Mouse (Mus musculus): ENCODE results near the gene Ccdc85b.
A peak's percentile ranks its signal among the peaks of the same experiment; 100 is the strongest.

Gene Ccdc85b

DNA sequence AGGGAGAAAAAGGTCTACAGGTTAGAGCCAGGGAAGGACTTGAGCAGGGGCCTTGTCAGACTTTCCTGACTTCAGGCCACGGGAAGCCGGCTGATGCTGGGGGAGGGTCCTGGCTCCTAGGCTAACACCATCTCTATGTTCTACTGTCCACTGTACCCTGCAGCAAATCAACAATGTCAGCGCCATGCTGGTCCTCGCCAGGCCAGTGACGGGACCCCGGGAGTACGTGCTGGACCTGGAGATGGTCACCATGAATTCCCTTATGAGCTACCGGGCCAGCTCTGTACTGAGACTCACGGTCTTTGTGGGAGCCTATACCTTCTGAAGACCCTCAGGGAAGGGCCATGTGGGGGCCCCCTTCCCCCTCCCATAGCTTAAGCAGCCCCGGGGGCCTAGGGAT is 23.7 kb upstream of the Ccdc85b start:
- no peak for DNase-seq (ENCODE audit: low read depth, low spot score)

GRCm38 (mm10) chr19:5480016-5480415 is 22.3 kb upstream of the Ccdc85b start:
- DNase-seq (ENCODE audit: low read depth, low spot score) = no peak

- no peak for DNase-seq (ENCODE audit: low read depth, low spot score)
These were observed 20.1 kb upstream of the Ccdc85b start for GRCm38 (mm10) chr19:5477668-5478300.

- no peak for DNase-seq (ENCODE audit: low read depth, low spot score)
These were observed 19.4 kb upstream of the Ccdc85b start for GRCm38 (mm10) chr19:5477004-5477667.

GRCm38 (mm10) chr19:5475069-5475714 is 17.5 kb upstream of the Ccdc85b start:
- no peak for DNase-seq (ENCODE audit: low read depth, low spot score)

DNA sequence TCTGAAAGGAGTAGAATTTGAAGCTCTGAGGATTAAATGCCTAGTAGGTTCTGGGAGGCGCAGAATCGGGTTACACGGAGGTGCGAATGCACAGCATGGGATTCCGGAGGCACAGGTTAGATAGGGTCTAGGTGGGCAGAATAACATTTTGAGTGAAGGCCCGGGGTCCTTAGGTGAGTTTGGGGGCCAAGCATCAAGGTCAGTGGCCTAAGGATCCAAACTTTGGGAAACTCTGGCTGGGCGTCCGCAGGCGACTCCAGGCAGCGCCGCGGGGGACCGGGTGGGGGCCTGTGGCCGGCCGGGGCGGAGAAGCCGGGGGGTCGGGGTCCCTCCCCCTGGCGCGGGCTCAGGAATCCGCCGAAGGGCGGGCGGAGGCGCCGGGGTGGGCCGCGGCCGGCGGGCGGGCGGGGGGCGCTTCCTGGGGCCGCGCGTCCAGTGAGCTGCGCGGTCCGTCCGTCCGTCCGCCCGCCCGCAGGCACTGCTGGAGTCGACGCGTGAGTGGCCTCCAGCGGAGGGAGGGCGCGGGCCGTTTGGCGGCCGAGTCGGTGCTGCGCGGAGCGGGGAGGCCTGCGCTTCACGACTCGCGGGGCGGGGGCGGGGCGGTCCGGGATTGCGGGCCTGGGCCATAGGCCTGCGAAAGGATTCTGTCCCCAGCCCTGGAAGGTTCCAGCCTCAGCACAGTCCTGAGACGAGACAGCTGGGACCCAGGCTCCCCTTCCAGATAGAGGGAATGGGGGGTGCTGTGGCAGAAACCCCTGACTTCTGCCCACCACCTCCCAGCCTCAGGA is 16.8 kb upstream of the Ccdc85b start:
- DNase-seq (ENCODE audit: low read depth, low spot score) = no peak

DNA sequence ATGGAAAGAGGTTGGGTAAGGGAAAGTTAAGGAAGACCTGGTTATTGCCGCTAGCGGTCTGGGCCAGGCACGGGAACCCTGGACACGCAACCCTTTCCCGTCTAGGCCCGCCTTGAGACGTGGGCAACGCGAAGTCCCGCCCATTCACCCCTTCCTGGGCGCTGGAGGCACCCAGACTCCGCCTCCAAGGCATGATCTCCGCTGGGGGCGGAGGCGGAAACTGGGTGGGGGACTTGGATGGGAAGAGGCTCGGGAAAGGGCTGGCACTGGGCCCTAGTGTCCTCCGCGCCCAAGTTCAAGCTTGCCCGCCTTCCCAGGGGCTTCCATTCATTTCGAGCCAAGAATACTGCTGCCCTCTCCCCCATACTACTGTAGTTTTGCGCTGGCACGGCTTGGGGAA is 16.0 kb upstream of the Ccdc85b start, which contains the start of gene Efemp2:
Efemp2 (plus strand) TSS at position 235 of the 400 bp plus-strand sequence.
- DNase-seq (ENCODE audit: low read depth, low spot score) = peak; percentile 61

DNA sequence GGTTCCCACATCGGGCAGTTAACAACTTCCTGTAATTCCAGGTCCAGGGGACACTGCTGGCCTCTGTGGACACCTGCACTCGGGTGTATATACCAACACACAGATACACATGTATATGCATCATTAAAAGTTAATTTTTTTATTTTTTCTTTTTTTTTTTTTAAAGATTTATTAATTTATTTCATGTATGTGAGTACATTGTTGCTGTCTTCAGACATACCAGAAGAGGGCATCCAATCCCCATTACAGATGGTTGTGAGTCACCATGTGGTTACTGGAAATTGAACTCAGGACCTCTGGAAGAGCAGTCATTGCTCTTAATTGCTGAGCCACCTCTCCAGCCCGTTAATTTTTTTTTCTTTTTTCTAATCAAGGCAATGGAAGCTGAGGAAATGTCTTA is 15.2 kb upstream of the Ccdc85b start:
- DNase-seq (ENCODE audit: low read depth, low spot score) = no peak

DNA sequence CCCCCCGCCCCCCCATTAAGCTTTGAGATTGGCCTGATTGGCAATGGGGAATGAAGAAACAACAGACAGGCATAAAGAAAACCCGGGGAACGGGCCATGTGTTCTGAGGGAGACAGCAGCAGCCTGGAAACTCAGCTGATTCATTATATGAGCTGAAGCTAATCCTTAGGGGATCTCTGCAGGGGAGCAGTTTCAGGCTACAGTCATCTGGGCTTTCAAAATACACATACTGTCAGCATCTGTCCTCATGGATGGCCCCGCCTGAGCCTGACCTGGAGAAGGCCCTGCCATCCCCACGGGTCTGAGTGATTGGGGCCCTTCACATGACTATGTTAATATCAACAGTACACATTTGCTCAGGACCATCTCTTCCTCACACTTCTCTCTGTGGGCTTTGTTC is 14.2 kb upstream of the Ccdc85b start:
- DNase-seq (ENCODE audit: low read depth, low spot score) = no peak

- DNase-seq (ENCODE audit: low read depth, low spot score) = no peak
These were observed 10.7 kb upstream of the Ccdc85b start, which contains the start of gene Ctsw for GRCm38 (mm10) chr19:5468374-5468773. Gene Ctsw, minus strand, starts transcription at chr19:5468507.

DNA sequence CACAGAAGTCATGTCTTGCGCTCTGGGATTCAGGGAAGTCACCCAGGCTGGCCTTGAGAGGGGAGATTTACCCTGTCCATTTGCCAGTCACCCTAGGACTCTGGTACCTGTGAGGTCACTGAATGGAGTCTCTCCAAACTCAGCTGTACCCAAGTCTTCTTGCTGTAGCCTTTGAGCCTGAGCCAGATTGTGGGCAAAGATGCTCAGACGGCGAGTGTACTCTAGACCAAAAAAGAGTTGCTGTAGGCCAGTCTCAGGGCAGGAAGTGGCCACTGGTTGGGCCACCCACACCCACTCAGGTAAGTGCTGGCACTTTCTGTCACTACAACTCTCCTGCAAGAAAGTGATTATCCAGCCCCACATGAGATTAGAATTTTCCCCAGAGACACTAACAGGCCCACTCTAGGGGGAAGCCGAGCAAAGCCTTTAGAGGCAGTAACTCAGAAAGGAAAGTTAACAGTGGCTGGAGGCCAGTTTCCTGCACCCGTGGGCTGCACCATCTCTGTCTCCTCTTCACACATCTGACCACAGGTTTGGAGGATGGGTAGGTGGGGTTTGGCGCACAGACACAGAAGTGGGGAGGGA is 9.3 kb upstream of the Ccdc85b start:
- DNase-seq (ENCODE audit: low read depth, low spot score) = no peak

- no peak for DNase-seq (ENCODE audit: low read depth, low spot score)
These were observed 7.3 kb upstream of the Ccdc85b start for GRCm38 (mm10) chr19:5465037-5465436.

GRCm38 (mm10) chr19:5463791-5464562 is 6.3 kb upstream of the Ccdc85b start:
- DNase-seq (ENCODE audit: low read depth, low spot score) = peak; percentile 74

- DNase-seq (ENCODE audit: low read depth, low spot score) = no peak
These were observed 5.5 kb upstream of the Ccdc85b start for GRCm38 (mm10) chr19:5463212-5463611.

DNA sequence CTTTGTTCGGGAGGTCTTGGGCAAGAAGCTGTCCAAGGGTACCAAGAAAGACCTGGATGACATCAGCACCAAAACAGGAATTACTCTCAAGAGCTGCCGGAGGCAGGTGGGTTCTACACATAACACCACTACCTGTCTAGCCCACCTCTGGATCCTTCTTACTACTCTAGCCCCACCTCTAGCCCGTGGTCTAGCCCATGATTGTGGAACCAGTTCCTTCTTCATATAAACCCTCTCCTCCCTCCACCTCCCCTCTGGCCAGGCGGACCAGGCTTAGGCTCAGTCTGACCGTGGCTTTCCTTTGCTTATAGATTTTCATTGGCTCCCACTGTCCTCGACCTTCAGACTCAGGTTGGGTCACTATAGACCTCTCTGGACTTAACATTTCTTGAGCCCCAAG is 3.7 kb upstream of the Ccdc85b start:
- DNase-seq (ENCODE audit: low read depth, low spot score) = no peak

DNA sequence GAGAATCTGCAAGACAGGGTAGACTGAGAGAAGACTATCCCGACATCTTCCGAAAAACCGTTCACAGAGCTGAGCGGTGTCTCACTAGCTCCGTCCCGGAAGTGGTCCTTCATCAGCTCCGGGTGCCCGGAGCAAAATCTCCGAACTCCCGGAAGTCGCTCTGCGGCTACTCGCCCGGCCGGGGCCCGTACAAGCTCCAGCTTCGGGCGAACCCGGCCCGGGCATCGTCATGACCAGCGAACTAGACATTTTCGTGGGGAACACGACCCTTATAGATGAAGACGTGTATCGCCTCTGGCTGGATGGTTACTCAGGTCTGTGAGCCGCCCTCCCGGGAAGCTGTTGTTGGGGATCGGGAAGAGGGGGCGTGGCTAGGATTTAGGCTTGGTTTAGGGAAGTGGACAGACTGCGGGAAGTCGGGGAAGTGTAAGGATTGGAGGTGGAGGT is 2.8 kb upstream of the Ccdc85b start, which contains the start of gene Fibp:
Fibp (plus strand) TSS at position 151 of the 447 bp plus-strand sequence.
- DNase-seq (ENCODE audit: low read depth, low spot score) = peak; percentile 78

- no peak for DNase-seq (ENCODE audit: low read depth, low spot score)
These were observed 2.2 kb upstream of the Ccdc85b start for GRCm38 (mm10) chr19:5459896-5460295.

GRCm38 (mm10) chr19:5459019-5459418 is 1.3 kb upstream of the Ccdc85b start:
- DNase-seq (ENCODE audit: low read depth, low spot score) = no peak

DNA sequence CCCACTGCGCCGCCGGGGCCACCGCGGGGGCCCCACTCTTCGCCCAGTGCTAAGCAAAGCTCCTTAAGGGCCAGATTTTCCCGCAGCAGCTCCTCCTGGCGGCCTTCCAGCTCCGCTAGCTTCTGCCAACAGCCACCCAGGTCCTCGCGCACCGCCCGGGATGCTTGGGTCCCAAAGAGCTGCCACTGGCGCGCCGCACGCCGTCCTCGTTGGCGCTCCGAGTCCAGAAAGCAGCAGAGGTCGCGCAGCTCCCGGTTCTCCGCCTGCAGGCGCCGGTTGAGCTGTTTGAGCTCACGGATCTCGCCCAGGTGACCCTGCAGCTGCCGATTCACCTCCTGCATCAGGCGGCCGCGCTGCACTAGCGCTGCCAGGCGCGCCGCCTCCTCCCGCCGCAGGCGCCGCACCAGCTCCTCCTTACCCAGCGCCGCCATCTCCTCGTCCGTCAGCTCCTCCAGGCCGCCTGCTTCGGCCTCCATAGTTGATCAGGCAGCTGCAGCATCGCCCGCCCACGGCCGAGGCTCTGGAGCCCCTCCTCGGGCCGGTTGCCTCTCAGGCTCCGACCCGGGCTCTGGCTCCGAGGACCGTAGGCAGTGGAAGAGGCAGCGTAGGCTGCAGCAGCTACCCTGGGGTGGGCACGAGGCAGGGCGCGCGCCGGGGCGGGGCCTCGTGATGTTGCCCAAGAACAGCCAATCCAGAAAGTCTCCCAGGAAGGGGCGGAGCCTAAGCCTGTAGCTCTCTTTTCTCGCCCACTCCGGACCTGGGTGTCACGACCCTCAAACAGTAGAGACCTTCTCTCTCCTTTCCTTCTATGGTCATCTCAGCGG is 560 bp downstream of the Ccdc85b start:
- peak; percentile 90 for DNase-seq (ENCODE audit: low read depth, low spot score)

Data from embryo, embryonic 11.5 days (tissue).